Mouse (Mus musculus) intestine, embryonic 14.5 days (tissue): ENCODE results near the gene Mx1. TPM values are rescaled to one million over a fixed set of nuclear protein-coding genes. Genes with fewer than 3 reads are reported as not detected.

Experiments
- ATAC-seq: fragments of 200-750 bp; cut with Nextera tagmentation; replicated peaks from 2 replicates; pipeline ENCODE4 v1.8.0; 2017; ENCODE audit warnings: low read depth, moderate number of reproducible peaks, moderate TSS enrichment, moderate library complexity; ENCODE audit not compliant: low FRiP score, low TSS enrichment
- DNase-seq: peaks from one replicate; pipeline ENCODE4 v3.0.0-alpha.2; 2018; ENCODE audit warnings: low spot score
- H3K27ac ChIP-seq: fragments of 300-500 bp; sonication (generic); 2 replicates; pipeline ENCODE4 v1.5.1; 2014; ENCODE audit warnings: low read depth, mild to moderate bottlenecking, control low read depth
- H3K27me3 ChIP-seq: fragments of 300-500 bp; sonication (generic); replicated peaks from 2 replicates; pipeline ENCODE4 v1.6.1; 2014; ENCODE audit warnings: low read length, control low read depth; ENCODE audit not compliant: control insufficient read depth, insufficient read depth
- H3K36me3 ChIP-seq: fragments of 300-500 bp; sonication (generic); 2 replicates; pipeline ENCODE4 v1.6.1; 2014; ENCODE audit warnings: low read length, control low read depth; ENCODE audit not compliant: control insufficient read depth, insufficient read depth
- H3K4me1 ChIP-seq: fragments of 300-500 bp; sonication (generic); replicated peaks from 2 replicates; pipeline ENCODE4 v1.6.1; 2014; ENCODE audit warnings: low read length, control low read depth, mixed read lengths; ENCODE audit not compliant: control insufficient read depth, insufficient read depth
- H3K4me2 ChIP-seq: fragments of 300-500 bp; sonication (generic); 2 replicates; pipeline ENCODE4 v1.6.1; 2014; ENCODE audit warnings: low read length
- H3K4me3 ChIP-seq: fragments of 300-500 bp; sonication (generic); 2 replicates; pipeline ENCODE4 v1.5.1; 2014; ENCODE audit warnings: low read depth, low read length, control low read depth, mixed read lengths
- H3K9ac ChIP-seq: fragments of 300-500 bp; sonication (generic); 2 replicates; pipeline ENCODE4 v1.6.1; 2014; ENCODE audit warnings: mild to moderate bottlenecking, low read length
- H3K9me3 ChIP-seq: fragments of 300-500 bp; sonication (generic); 2 replicates; pipeline ENCODE4 v1.6.1; 2016; ENCODE audit warnings: low read length, control low read depth; ENCODE audit not compliant: control insufficient read depth
- WGBS: fragments of 180-500 bp; shearing (Covaris S2); extraction: QIAGEN DNeasy Blood & Tissue Kit; methylation state at CpG from one replicate; pipeline ENCODE4 v1.1.7; 2014; 5-methylcytosine and 5-hydroxymethylcytosine counted together
- polyA plus RNA-seq: library from polyadenylated mRNA; unstranded; fragments of >200 nt; fragmentation: Nextera tagmentation; extraction: Ambion mirVana; gene quantifications from 2 replicates; pipeline ENCODE4 v1.2.1, GENCODE M21; 2014

Gene Mx1
- polyA plus RNA-seq, result 0.24 and 0.31 TPM in 2 replicates

DNA sequence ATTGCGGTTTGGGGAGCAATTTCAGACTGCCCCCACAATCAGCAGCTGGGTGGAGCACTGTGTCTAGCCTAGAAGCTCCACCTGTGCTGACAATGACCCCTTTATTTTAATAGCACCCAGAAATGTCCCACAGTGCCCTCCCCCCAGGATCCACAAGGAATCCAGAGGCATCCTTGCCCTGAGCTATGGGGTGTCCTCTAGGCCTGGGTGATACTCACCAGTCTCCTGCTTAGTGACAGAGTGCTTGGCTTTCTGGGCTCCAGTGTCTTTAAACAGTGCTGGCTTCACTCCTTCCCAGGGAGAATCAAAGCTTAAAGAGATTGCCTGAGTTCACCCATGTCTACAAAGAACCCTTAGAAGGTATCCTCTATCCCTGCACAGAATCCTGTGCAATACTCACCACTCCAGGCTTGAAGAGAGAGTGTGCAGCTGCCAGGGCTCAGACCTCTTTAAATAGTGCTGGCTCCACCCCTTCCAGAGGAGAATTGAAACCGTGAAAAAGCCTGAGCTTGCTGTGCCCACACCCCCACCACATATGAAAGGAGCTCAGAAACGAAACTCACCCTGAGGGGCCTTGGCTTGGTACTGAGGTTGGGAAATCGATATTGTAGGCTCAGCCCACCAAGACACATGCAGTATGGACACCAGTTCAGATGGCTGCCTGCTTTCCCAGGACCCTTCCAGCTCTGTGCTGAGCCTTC is at the start of gene Mx1:
Mx1 (minus strand) TSS at position 427 of the 701 bp plus-strand sequence.
- peak; percentile 57 for DNase-seq
- Histone ChIP-seq H3K27me3 (no peaks in the 10 kb centered on the region), H3K36me3 (no peaks in the 10 kb centered on the region), H3K4me3 (no peak within 1 kb of the TSS), H3K9me3 (no peaks in the 10 kb centered on the region), H3K27ac (no peak within 1 kb of the TSS), H3K4me1 (no peaks in the 10 kb centered on the region), H3K9ac (no peak within 1 kb of the TSS), H3K4me2 (no peak within 1 kb of the TSS)
- peak; percentile 50; the same call in 1 of the 2 replicates for ATAC-seq
- 31% methylated on average over 4 of the region's 4 CpGs for WGBS

DNA sequence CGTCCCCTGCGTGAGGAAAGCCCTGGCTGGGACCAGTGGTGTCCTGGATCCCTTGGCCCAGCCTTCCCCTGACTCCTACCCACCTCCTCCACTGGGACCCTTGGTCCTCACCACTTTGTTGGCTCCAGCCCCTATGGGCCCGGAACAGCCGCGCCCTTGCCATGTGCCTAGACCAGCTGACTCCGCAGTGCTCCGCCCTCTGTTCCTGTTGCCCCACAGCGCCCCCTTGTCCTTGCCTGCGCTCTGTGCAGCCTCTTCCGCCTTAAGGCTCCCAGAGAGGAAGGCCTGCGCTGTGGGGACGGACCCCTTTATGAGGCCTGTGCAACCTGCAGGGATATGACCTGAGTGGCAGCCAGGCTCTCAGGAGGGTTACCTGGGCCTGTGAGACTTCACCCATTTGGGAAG is 49.6 kb upstream of the Mx1 start:
- Histone ChIP-seq H3K27ac (no peak overlapping the region), H3K9me3 (no peaks in the 10 kb centered on the region), H3K4me1 (no peaks in the 10 kb centered on the region; the same call in 1 of the 2 replicates), H3K9ac (no peak overlapping the region), H3K4me2 (no peak overlapping the region), H3K36me3 (no peaks in the 10 kb centered on the region), H3K4me3 (no peak overlapping the region), H3K27me3 (no peaks in the 10 kb centered on the region)
- 90% methylated on average over 12 of the region's 12 CpGs for WGBS
- DNase-seq (no peak), ATAC-seq (0 out of 2 replicates have a peak, but pooled peaks have one; percentile 43)

DNA sequence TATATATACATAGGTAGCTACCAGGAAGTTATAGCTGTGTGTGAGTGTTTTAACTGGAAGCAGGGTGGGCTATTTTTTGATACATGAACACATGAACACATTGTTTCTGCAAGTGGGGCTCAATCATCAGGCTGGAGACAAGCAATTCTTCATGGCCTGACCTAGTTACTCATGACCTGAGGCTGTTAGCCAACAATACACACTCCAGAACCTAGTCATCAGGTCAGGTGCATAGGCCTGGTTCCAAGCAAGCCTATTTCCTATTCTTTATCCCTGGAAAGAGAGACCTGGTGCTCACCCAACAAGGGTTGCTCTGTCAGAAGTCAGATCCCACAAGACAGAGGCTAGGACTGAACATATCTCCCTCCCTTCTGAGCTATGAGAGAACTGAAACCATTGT is 48.8 kb upstream of the Mx1 start:
- H3K4me1 ChIP-seq, result no peaks in the 10 kb centered on the region; the same call in 1 of the 2 replicates
- no peaks in the 10 kb centered on the region for H3K9me3 ChIP-seq
- no peaks in the 10 kb centered on the region for H3K27me3 ChIP-seq
- no peaks in the 10 kb centered on the region for H3K36me3 ChIP-seq
- DNase-seq (no peak), ATAC-seq (0 out of 2 replicates have a peak, but pooled peaks have one; percentile 15)
- no peak overlapping the region for H3K27ac ChIP-seq
- H3K4me3 ChIP-seq, result no peak overlapping the region
- H3K4me2 ChIP-seq, result no peak overlapping the region
- no peak overlapping the region for H3K9ac ChIP-seq

DNA sequence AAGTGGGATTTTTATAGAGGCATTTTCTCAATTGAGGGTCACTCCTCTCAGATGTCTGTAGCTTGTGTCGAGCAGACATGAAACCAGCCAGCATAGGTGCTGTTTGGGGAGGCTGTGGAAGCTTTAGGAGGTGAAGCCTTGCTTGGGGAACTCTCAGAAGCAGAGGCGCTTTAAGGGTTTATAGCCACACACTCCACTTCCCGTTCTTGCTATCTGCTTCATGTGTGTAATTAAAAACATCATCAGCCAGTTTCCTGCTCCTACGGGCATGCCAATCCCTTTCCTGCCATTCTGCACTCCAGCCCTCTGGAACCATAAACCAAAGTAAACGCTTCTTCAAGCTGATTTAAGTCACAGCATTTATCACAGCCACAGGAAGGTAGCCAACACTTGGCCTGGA is 48.1 kb upstream of the Mx1 start:
- Histone ChIP-seq H3K9me3 (no peaks in the 10 kb centered on the region), H3K27ac (no peak overlapping the region), H3K4me1 (no peaks in the 10 kb centered on the region; the same call in 1 of the 2 replicates), H3K27me3 (no peaks in the 10 kb centered on the region), H3K4me2 (no peak overlapping the region), H3K4me3 (no peak overlapping the region), H3K36me3 (no peaks in the 10 kb centered on the region), H3K9ac (no peak overlapping the region)
- 19% methylated on average over 5 of the region's 5 CpGs for WGBS
- ATAC-seq (no peak), DNase-seq (no peak)

DNA sequence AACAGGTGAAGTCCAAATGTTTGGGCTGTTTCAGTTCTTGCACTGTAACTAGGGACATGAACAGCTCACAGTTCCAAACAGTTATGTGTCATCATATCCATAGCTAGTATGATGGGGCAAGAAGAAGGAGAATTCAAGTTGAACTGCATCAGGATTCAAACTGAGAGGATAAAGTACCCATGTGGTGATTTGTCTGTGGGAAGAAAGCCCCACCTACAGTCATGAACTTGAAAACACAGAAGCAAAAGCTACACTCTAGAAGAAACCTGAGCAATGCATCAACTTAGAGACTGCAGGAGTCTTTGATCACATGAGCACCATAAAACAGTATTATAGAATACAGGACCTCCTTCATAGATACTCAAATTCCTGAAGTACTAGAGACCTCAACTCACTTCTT is 45.1 kb upstream of the Mx1 start:
- H3K9me3 ChIP-seq, result no peaks in the 10 kb centered on the region
- no peaks in the 10 kb centered on the region for H3K27me3 ChIP-seq
- DNase-seq, result no peak
- H3K4me3 ChIP-seq, result no peak overlapping the region
- no peaks in the 10 kb centered on the region for H3K36me3 ChIP-seq
- H3K27ac ChIP-seq, result no peak overlapping the region
- H3K4me2 ChIP-seq, result no peak overlapping the region
- H3K4me1 ChIP-seq, result no peaks in the 10 kb centered on the region; the same call in 1 of the 2 replicates
- no peak for ATAC-seq
- no peak overlapping the region for H3K9ac ChIP-seq

DNA sequence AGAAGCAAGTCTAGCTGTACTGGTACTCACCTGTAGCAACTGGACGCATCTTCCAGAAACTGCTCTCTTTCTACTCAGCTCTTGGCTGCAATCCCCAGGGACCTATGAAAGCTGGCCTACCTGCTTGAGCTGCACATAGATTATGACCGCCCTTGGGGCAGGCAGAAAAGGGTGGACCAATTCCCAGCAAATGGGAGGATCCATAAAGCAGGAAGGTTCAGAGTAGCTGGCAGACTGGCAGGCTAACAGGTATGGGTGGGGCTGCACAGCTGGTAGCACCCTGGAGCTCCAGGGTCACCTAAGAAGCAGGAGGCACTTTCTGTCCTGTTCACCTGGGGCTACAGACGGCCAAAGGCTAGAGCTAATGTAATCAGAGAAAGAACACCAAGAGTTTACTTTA is 42.1 kb upstream of the Mx1 start:
- H3K4me1 ChIP-seq, result no peaks in the 10 kb centered on the region
- H3K27me3 ChIP-seq, result no peaks in the 10 kb centered on the region
- no peak overlapping the region for H3K9ac ChIP-seq
- no peaks in the 10 kb centered on the region for H3K36me3 ChIP-seq
- DNase-seq, result no peak
- no peak overlapping the region for H3K27ac ChIP-seq
- H3K9me3 ChIP-seq, result no peaks in the 10 kb centered on the region
- no peak overlapping the region for H3K4me3 ChIP-seq
- no peak overlapping the region for H3K4me2 ChIP-seq
- no peak for ATAC-seq
- 77% methylated on average over 3 of the region's 3 CpGs for WGBS

DNA sequence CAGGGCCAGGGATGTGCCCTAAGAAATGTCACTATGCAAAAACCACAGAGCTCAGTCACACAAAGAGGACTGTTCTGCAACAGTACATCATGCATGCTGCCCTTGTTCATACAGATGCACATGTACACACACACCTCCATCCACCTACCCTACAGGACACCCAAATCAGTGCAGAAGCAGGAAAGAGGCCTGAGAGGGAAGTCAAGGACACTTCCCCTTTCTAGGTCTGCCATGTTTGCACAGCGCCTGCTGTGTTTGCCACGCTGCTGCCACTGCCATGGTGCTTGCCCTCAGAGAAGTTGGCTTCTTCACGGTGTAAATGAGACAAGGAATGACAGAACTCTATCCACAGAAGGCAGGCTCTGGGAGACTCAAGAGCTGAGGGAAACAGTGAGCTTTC is 41.1 kb upstream of the Mx1 start:
- Histone ChIP-seq H3K36me3 (no peaks in the 10 kb centered on the region), H3K9me3 (no peaks in the 10 kb centered on the region), H3K4me3 (no peak overlapping the region), H3K4me1 (no peaks in the 10 kb centered on the region), H3K27ac (no peak overlapping the region), H3K4me2 (no peak overlapping the region), H3K9ac (no peak overlapping the region), H3K27me3 (no peaks in the 10 kb centered on the region)
- no peak for DNase-seq
- 82% methylated on average over 3 of the region's 3 CpGs for WGBS
- ATAC-seq, result no peak

DNA sequence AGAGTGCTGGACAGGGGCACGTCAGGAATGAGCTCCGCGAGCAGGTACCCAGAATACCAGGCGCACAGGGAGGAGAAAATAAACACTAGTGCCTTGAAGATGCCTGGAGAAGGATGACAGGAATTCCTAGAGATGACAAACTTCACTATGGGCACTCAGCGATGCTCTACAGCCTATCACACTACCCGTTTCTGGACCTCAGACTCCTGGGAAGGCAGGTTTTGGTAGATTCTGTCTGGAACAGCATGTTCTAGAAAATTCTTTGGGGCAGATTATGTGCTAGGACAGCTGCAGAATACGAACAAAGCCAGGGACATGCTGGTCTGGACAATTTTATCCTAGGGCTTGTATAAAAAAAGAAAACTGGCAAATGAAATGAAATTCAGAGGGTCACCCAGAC is 38.2 kb upstream of the Mx1 start:
- H3K9ac ChIP-seq, result no peak overlapping the region
- no peaks in the 10 kb centered on the region for H3K36me3 ChIP-seq
- no peak for ATAC-seq
- H3K4me1 ChIP-seq, result no peaks in the 10 kb centered on the region
- no peak for DNase-seq
- no peak overlapping the region for H3K4me3 ChIP-seq
- no peaks in the 10 kb centered on the region for H3K9me3 ChIP-seq
- H3K4me2 ChIP-seq, result no peak overlapping the region
- H3K27me3 ChIP-seq, result no peaks in the 10 kb centered on the region
- 76% methylated on average over 7 of the region's 7 CpGs for WGBS
- no peak overlapping the region for H3K27ac ChIP-seq

DNA sequence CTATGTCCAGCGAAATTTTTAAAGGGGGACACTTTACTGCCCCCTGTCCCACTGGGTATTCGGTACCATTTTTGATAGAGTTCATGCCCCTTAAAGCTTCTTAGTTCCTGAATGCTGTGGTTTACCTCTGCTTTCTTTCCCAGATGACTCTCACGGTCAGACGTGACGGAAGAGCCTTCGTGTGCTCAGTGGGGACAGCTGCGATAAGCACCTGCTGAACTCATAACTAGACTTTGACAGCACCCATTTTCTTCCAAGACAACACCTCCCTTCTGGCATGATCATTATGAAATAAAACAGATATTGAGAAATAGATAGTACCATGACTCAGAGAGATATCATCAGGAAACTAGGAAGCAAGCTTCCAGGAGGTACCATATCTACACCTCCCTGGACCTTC is 36.7 kb upstream of the Mx1 start:
- Histone ChIP-seq H3K4me2 (no peak overlapping the region), H3K9ac (no peak overlapping the region), H3K4me1 (no peaks in the 10 kb centered on the region), H3K36me3 (no peaks in the 10 kb centered on the region), H3K4me3 (no peak overlapping the region), H3K27ac (no peak overlapping the region), H3K27me3 (no peaks in the 10 kb centered on the region), H3K9me3 (no peaks in the 10 kb centered on the region)
- ATAC-seq (no peak), DNase-seq (no peak)
- 94% methylated on average over 7 of the region's 7 CpGs for WGBS
